Mouse (Mus musculus) gonadal fat pad, adult 2 months (tissue): ENCODE measurements at regions not wholly inside any gene's neighbourhood (a gene's known extent, or its start where the extent isn't known, plus 50 kb on each side); places are given as distances from the start of the nearest gene placed in this dataset.

ENCODE experiments used
- DNase-seq: peaks from one replicate; pipeline ENCODE4 v3.0.0-alpha.2; 2012; ENCODE audit warnings: low read depth

DNA sequence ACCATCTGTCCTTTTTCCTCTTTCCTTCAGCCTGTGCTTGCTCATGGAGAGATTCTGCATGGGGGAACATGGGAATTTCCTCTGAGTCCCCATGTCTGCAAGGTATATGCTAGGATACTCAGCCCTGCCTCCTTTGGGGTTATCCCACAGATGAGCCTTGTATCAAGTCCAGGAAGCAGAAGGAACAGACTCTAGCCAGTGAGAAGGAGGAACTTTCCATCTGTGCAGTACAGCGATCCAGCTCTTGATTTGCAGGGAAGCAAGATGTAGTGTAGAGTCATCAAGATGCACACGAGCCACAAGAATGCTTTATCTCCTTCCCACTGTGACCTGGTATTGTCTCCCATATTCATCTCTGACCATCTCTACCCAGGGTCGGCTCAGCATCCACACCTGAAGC lies 84.5 kb downstream of the Gadd45g start:
- no peak for DNase-seq

DNA sequence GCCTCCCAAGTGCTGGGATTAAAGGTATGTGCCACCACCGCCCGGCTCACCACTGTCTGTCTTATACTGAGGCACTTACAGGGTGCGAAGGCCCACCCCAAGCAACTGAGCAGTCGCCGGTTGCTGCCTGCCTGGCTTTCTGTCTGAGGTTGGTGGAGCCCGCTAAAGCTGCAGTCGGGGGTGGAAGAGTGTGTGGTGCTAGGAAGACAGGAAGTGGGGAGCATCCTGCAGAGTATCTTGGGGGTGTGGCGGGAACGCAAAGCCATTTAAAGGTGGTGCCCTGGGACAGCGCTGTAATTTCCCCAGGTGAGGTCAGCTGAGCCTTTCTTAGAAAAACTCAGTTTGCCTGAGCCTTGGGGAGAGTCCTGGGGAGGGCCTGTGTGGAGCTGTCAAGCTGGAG lies 89.3 kb downstream of the Gadd45g start:
- no peak for DNase-seq

DNA sequence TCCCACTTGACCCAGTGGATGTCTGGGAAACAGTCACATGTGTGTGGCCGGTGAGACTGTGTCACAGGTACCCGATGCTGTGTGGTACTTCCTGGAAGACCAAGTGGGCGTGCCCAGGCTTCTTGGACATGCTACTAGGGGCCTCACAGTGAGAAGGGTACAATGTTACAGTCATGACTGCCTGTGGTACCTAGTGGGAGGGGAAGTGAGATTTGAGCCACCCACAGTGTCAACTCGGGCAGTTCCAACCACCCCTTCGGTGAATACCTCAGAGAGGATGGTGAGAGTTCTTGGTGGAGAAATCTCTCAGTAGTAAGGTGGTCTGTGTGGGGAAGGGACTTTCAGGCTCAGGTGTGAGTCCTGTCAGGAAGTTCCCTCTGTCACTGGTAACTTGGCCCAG lies 90.0 kb downstream of the Gadd45g start:
- DNase-seq = no peak

DNA sequence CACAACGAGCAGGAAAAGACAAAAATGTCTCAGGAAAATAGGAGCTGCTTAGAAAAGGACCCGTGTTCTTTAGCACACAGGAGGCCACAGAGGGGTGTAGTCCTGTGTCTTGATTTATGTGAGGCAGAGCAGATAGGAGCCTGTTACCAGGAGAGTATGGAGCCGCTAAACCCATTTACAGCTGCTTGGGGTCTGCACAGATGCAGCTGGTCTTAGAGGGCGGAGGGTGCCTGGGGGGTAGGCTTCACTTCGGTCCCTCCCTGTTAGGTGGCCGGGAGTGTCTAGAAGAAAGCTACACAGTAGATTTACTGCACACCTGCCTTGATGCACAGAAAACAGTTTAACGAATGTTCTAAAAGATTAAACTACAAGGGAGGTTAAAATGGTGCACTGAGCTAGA lies 91.4 kb downstream of the Gadd45g start:
- DNase-seq = no peak

DNA sequence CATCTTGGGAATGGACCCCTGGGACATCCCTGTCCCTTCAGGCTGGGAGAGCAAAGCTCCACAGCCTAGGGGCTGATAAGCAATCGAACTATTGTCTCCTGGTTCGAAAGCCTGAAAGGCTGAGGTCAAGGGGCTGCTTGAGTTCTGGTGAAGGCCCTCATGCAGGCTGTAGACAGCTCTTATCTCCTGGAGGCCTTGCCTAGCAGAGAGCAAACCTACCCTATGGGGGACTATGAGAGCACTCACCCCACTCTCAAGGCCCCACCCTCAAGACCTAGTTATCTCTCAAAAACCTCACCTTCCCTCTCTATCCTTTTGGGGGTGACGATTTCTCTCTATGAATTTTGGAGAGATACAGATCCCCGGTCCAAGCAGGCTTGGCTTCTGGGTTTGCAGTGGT lies 92.8 kb downstream of the Gadd45g start:
- no peak for DNase-seq

DNA sequence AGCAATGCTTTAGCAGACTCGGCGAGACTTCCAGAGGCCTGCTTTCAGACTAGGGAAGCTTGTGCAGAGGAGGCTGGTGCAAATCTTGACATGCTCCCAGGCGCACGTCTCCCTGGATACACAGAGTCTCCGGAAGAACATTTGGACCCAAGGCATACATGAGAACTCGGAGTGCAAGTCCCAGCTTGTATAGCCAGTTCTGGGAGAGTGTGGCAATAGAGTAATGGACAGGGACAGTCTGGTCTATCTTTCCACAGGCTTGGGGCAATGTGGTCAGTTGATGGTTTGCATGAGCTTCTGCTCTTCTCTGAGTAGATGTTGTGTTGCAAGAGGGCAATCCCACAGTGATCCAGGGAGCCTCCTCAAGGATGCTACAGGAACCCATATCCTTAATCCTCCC lies 93.2 kb downstream of the Gadd45g start:
- peak; percentile 75 for DNase-seq

DNA sequence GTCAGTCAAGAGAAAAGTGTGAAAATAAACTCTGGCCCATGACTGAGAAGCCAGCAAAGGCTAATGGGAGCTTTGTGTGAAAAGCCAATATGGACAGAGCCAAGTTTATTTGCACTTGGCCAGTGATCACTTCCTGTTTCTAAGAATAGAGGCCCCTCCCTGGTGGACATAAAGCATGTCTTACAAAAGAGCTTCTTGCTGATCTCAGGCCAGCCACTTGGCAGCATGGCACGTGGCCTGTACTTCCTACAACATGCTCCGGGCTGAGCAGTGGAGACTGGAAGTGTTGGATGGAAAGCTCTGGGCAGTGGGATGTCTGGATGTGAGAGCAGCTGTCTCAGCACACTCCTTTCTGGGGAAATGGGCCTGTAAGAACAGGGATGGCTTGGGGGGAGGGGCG lies 99.7 kb downstream of the Gadd45g start:
- peak; percentile 77 for DNase-seq

DNA sequence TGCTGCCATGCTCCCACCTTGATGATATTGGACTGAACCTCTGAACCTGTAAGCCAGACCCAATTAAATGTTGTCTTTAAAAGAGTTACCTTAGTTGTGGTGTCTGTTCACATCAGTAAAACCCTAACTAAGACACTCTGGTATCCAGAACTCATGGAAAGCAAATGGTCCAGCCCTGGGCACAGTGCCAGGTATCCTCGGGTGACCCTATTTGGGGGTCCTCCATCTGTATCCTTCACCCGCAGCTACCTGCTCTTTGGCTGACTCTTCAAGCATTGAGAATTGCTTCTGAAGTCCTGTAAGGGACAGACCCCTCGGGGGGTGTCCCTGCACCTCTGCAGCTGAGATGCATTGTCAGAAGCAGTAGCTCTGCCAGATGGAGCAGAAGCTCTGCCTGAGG lies 102.4 kb downstream of the Gadd45g start:
- DNase-seq = no peak

DNA sequence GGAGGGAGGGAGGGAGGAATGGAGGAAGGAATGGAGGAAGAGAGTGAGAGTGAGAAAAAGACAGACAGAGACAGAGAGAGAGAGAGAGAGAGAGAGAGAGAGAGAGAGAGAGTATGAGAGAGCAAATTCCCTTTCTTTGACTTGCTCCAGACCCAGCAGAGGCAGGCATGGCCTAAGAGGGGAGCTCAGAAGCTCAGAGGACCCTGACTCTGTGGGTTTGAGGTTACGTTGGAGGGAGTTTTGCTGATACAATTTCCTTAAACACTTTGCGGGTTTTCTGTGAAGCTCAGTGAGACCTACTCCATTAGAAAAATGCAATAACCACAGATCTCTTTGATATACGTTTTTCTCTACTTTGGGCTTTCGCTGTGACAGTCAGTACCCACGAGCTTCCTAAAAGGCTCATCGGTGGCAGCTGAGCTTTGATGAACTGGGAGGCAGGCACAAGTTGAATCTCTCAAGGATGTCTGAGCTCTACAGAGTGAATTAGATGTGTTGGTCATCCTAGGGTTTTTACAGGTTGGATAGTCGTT lies 105.1 kb downstream of the Gadd45g start:
- no peak for DNase-seq

DNA sequence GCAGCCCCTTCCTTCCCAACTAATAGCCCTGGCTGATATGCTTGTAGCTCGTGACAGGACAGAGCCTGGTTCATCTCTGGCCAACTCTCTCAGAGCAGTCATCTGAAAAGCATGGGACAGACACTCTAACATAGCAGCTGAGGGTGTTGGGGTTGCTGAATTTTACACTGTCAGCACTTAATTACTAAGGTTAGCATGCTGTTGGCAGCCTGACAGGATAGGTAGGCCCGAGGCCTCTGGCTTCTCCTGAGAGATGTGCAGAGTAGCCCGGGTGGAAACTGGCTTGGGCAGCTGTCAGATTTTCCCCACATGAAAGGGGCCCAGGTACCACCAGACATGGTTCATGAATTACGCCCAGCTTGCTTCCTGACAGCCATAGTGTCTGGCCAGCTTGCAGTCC lies 106.6 kb downstream of the Gadd45g start:
- DNase-seq = no peak

DNA sequence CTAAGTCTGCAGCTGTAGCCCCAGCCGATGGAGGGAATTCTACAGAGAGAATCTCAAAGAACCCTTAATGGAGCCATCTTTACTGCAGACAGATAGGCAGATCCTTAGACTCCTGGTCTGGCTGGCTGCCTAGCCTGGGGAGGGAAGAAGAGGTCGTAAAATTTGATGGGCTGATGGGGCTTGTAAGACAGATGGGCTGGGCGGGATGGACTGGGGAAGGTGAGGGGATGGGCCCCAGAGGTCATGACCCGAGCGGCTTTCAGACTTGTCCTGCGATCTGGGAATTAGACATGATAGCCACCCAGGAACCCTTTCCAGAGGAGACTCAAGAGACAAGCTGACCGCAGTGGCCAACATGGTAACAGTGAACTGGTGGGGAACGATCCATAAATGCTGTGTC lies 107.1 kb downstream of the Gadd45g start:
- DNase-seq = no peak

DNA sequence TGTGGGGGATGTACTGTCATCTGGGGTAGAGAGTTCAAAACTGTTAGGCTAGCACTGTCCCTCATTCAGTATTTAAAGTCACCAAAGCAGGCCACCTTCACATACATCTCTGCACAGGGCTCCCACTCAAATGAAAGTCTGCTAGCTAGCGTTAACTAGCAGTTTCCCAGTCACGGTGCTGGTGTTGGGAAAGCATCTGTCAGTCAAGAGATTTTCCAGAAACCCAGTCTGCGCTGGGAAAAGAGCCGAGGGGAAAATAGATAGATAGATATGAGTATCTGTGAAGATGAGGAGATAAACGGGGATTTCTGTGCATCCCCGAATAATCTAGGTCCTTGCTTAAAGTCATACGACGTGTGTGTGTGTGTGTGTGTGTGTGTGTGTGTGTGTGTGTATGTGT lies 110.6 kb downstream of the Gadd45g start:
- no peak for DNase-seq

DNA sequence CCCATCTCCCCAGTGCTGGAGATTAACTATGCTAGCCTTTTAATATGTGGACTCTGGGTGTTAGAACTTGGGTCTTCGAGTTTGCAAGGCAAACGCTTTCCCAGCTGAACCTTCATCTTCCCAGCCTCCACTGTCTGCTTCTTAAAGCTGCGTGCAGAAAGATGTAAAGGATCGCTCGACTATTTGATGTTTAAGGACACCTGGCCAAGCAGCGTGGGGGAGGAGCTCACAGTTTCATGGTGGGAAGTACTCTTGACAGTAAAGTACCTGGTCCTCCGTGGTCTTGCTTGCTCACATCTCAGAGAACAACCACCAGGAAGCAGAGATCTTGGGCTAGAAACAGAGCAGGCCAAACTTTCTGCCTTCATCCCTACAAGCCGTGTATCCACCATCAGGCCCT lies 113.1 kb downstream of the Gadd45g start:
- no peak for DNase-seq

DNA sequence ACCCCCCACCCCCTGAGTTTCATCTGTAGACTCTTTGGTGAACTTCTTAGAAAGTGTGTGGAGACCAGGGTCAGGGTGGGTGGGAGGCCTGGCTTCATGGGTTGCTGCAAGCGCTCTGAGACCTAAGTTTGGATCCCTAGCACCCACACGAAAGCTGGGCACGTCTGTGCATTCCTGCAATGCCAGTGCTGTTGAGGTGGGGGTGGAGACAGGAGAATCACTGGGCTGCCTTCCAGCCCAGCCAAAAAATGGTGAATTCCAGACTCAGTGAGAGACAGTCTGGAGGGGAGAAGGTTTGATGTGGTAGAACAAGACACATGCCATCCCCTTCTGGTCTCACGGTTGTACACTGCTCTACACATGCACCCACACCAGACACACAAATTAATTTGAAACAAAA lies 113.8 kb downstream of the Gadd45g start:
- no peak for DNase-seq

DNA sequence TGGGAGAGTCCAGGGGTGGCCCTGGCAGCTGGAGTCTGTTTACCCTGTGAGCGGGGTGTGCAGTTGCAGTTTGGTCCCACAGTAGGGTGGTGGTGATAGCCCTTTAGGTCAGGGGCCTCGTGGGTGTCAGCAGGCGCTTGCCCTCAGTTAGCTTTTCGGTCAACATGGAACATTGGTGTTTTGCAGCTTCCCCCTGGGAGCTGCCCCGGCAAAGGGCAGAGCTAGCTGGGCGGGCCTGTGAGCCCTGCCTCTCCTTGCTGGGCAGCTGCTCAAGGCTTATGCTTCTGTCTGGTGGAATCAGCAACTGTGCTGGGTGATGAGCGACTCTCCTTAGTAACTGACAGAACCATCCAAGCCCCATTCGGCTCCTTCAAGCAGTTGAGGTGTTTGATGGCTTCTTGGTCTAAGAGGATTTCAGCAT lies 115.7 kb downstream of the Gadd45g start:
- DNase-seq = no peak

DNA sequence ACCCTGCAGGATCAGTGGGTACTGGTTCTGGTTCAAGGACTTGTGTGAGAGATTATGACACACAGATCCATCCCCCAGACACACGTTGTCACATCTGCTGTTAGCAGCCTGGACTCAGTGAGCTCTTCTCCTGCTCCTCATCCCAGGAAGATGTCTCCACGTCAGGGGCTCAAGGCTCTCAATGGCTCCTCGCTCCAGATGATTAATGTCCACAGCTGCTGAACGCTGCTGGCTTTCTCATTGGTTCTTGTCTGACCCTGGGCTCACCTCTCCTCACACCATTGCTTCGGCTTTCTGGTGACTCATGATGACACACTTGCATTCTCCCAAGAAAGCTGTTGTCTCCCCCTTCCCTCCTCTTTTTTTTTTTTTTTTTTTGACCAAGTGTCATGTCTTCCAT lies 116.2 kb downstream of the Gadd45g start:
- DNase-seq = no peak

DNA sequence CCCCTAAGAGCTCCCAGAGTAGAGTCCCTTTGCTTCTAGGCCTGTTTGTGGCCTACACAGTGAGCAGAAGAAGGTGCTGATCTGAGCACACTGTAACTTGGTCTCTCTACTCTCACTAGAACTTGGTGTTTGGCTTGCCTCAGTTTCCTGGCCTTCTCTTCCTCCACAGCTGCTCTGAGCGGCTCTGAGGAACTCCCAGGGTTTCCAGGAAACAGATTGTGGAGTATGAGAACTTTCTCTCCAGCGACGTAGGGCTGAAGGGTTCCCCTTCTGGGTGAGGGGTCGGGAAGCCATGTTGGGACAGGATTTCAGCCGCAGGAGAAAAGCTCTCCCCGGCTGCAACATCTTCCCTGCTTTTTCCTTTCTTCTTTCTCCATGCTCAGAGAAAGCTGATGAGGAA lies 117.5 kb downstream of the Gadd45g start:
- DNase-seq = no peak

DNA sequence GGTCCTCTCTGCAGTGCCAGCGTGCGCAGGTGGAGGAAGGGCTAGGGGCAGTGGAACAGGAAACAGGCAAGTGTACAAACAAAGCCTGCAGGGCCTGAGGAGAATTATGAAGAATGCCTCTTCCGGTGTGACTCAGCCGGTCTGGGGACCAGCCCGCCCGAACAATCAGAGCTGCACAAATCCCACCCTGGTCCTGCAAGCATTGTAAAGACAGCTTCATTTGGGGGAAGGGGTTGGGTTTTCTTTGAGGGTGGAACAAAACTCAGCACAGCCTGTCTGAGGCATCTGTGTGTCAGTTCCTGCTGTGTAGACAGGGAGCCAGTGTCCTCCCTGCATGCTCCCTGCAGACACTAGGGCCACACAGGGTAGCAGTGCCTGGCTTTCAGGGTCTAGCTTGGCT lies 117.9 kb downstream of the Gadd45g start:
- DNase-seq = no peak

DNA sequence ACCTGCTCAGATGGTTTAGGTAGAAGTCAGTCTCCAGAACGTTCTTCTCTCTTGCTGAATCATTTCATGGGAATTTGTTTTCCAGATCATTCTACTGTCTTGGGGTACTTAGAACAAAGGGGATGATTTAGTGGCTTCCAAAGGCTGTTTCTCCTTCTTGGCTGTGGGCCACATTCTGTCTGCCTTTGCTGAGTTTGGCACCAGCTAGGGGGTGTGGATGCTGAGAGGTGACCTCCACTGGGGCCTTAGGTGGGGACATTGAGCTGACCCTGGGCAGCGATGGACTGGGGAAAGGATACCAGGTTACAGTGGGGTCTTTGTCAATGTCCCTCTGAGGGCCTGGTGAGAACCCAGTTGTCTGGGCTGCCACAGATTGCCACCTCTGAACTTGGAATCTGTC lies 118.4 kb downstream of the Gadd45g start:
- no peak for DNase-seq

DNA sequence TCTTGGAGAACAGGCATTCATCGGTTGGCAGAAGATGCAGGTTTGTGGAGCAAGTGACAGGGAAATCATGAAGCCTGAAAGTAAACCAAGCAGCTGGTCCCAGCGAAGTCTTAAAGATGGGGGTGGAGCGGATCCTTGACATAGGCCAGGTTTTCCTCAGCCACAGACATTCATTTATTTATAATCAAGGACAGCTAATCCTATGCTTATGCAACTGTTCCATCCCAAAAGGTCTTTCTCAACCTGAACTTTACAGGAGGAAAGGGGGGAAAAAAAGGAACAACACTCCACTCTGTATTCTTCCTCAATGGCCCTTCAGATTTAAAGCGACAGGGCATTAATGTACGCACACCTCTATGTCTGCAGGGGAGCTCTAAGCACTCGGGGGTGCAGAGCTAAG lies 121.6 kb downstream of the Gadd45g start:
- no peak for DNase-seq

DNA sequence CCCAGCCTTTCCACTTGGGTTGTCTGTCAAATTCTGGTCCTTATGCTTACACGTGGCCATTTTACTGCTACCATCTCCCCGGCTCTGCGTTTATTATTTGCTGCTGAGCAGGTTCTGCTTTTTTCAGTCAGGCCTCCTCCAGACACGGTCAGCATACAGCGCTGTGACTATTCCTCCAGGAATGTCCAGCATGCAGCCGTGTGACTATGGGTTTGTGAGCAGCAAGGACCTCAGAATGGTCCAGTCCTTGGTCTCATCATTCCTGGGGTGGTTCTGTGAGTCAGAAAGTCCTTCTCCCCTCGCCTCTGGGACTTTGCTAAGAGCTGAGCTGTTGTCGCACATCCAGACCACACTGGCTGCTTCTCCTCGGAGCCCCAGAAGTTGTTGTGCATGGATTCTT lies 122.3 kb downstream of the Gadd45g start:
- DNase-seq = no peak

DNA sequence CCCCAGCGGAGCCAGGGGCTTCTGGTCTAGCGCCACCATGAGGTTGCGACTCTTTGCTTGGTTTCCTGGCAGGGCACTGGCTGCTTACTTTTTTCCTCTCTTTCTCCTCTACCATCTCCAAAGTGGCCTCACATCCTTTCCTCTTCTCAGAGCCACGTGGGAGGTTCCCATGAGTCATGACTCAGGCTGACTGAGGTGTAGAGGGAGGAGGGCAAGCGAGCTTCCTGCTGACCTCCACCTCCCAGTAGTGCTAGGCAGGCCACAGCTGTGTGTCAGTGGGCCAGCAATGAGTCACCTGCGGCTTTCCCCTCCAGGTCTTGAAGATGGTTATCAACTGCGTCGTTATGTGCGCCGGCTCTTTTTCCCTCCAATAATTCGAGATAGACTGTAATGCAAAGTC lies 123.6 kb downstream of the Gadd45g start:
- no peak for DNase-seq

DNA sequence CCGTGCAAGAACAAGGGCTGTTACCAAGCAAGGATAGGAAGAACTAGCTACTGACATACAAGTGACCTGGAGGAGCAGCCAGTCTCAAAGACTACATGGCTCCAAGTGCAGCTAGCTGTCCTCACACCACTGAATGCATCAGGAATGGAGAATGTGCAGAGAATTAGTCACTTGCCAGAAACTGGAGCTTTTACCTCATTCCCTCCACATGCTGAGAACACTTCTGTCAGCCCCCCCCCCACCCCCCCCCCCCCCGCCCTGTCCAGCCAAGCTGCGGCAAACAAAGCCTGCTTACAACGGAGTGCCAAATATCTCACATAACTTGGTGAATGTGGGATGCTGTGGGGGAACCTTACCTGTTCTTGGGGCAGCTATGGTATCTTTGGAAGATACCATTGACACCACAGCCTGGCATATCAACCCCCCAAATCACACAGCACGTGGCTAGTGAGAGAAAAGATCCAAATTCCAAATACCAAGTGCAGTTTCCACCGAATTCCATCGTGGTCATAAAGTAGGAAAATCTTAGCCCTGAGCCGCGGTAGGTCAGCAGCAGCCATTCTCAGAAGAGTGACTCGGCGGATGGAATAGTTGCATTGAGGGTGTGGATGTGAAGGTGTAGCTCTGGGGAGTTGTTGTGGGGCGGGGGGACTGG lies 126.3 kb downstream of the Gadd45g start:
- no peak for DNase-seq

DNA sequence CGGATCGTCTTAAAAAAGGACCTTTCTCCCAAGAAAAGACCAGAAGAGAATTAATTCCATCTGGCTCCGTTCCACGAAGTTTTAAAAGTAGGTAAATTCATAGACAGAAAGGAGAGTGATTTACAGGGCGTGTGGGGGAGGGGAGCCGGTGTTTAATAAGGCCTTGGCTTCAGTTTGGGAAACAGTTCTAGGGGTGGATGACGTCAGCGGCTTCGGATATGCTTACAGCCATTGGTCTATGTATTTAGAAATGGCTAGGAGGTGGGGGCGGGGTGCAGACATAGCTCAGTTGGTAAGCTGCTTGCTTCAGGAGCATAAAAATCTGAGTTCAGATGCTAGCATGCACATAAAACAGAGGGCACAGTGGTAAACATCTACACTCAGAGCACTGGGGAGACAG lies 127.0 kb downstream of the Gadd45g start:
- no peak for DNase-seq
